Mouse (Mus musculus) liver, adult 2 months (tissue): Measurements from ENCODE around the gene Mrpl38.

ENCODE experiments used
- CTCF ChIP-seq: fragments of 200-500 bp; IDR thresholded peaks from 2 replicates; pipeline ENCODE4 v1.5.1; 2011; ENCODE audit warnings: low read depth, low read length, control low read depth
- POLR2A ChIP-seq: fragments of 200-500 bp; IDR thresholded peaks from 2 replicates; pipeline ENCODE4 v1.6.1; 2011; ENCODE audit warnings: low read length, control low read depth; ENCODE audit not compliant: insufficient read depth; ENCODE audit errors: extremely low read depth

DNA sequence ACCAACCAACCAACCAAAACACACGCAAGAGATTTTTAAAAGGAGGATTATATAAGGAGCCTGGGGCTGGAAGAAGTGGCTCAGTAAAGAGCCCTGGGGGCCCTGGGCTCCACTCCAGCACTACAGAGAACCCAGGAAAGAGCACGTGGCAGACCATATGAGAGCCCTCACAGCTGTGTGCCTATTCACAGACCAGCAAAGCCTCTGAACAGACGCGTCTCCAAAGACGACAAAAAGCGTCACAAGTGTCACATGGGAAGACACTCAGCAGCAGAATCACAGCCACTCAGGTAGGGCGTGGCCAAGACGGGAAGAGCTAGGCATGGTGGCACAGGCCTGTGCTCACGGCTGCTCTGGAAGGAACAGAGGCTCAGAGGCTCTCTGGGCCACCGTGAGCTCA, 23.5 kb upstream of the Mrpl38 start:
- TF ChIP-seq CTCF (no peak), POLR2A (no peak)
